Mouse (Mus musculus): ENCODE measurements at regions not wholly inside any gene's neighbourhood (a gene's known extent, or its start where the extent isn't known, plus 50 kb on each side); places are given as distances from the start of the nearest gene placed in this dataset.

DNA sequence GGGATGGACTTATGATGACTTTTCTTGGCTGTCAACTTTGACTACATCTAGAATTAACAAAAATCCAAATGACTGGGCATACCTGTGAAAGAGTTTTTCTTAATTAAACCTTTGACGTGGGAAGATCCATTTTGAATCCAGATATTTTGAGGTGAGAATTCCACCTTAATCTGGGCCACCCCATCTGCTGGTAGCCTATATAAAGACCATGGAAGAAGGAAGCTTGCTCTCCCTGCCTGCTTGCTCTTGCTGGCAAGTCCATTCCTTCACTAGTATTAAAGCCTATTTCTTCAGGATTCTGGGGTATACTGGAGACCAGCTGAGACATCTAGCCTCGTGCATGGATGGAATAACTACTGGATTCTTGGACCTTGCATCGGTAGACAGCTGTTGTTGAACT lies 80.9 kb upstream of the Fndc3a start:
- TF ChIP-seq CTCF (IDR thresholded peaks at IDR 0.05; ENCODE audit: low read depth) (no peak), EP300 (IDR thresholded peaks at IDR 0.05; ENCODE audit: low read depth) (no peak)

Data from liver, embryonic 14.5 days (tissue).